Mouse (Mus musculus): Measurements from ENCODE around the gene Ggn. TPM values are rescaled to one million over a fixed set of nuclear protein-coding genes. Genes with fewer than 3 reads are reported as not detected.

Ggn gene
- polyA plus RNA-seq, 1 experiment from 2014 or later, result 0.60 TPM

- ATAC-seq (ENCODE audit: low FRiP score) (peak; percentile 86), DNase-seq (ENCODE audit: low spot score, missing footprints) (peak; percentile 98)
- H3K36me3 ChIP-seq (ENCODE audit: control insufficient read depth, insufficient read depth, low read length), result no peaks in the 10 kb centered on the region
- H3K4me3 ChIP-seq (ENCODE audit: low read depth, low read length), result peak within 1 kb of the TSS; percentile 77
- H3K27me3 ChIP-seq (ENCODE audit: control insufficient read depth, insufficient read depth, low read length), result no peaks in the 10 kb centered on the region; the same call in none of the 2 replicates
- peak within 1 kb of the TSS; percentile 77 for H3K27ac ChIP-seq (ENCODE audit: low read depth, low read length)
- peak within 1 kb of the TSS; percentile 95 for H3K4me2 ChIP-seq
- H3K9me3 ChIP-seq (ENCODE audit: control insufficient read depth, low read length), result no peaks in the 10 kb centered on the region
- peak within 1 kb of the TSS; percentile 74 for H3K9ac ChIP-seq (ENCODE audit: low read length)
- peaks cover 9% of the 10 kb centered on the region for H3K4me1 ChIP-seq (ENCODE audit: control insufficient read depth, insufficient read depth, low read length)
- 4% methylated on average over 68 of the region's 68 CpGs for WGBS
Observed at GRCm38 (mm10) chr7:29155838-29156782, 13.9 kb upstream of the Ggn start, which contains the start of gene Fam98c. Gene Fam98c, minus strand, starts transcription at chr7:29156234.

- peaks cover 9% of the 10 kb centered on the region for H3K4me1 ChIP-seq (ENCODE audit: control insufficient read depth, insufficient read depth, low read length)
- ATAC-seq (ENCODE audit: low FRiP score) (no peak), DNase-seq (ENCODE audit: low spot score, missing footprints) (no peak)
- H3K4me3 ChIP-seq (ENCODE audit: low read depth, low read length), result no peak overlapping the region
- H3K27ac ChIP-seq (ENCODE audit: low read depth, low read length), result no peak overlapping the region
- H3K36me3 ChIP-seq (ENCODE audit: control insufficient read depth, insufficient read depth, low read length), result no peaks in the 10 kb centered on the region
- H3K9me3 ChIP-seq (ENCODE audit: control insufficient read depth, low read length), result no peaks in the 10 kb centered on the region
- H3K9ac ChIP-seq (ENCODE audit: low read length), result no peak overlapping the region
- H3K27me3 ChIP-seq (ENCODE audit: control insufficient read depth, insufficient read depth, low read length), result no peaks in the 10 kb centered on the region; the same call in none of the 2 replicates
- 0 out of 2 replicates have a peak overlapping the region, but pooled peaks have one; percentile 0 for H3K4me2 ChIP-seq
- under 1% methylated on average over 5 of the region's 5 CpGs for WGBS
Observed at GRCm38 (mm10) chr7:29158264-29158663, 11.7 kb upstream of the Ggn start.

DNA sequence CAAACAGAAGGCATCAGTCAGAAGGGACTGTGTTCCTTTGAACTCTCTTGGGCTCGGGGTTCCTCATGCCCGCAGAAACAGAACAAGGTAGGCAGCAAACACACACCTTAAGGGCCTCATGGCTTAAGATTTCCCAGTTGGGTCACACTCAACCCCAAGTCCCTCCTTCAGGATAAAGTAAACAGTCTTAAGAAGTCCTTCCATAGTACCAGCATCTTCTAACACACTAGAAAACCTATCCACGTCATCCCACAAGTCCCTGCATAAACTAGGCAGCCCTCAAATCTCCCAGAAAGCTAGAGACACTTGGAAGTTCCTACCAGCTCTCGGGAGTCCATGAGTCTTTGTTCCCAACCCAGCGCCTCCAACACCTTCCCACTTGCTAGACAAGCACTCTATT is 7.7 kb upstream of the Ggn start:
- Histone ChIP-seq H3K36me3 (ENCODE audit: control insufficient read depth, insufficient read depth, low read length) (no peaks in the 10 kb centered on the region), H3K4me3 (ENCODE audit: low read depth, low read length) (no peak overlapping the region), H3K27me3 (ENCODE audit: control insufficient read depth, insufficient read depth, low read length) (no peaks in the 10 kb centered on the region; the same call in none of the 2 replicates), H3K4me2 (no peak overlapping the region), H3K27ac (ENCODE audit: low read depth, low read length) (no peak overlapping the region), H3K9ac (ENCODE audit: low read length) (no peak overlapping the region), H3K4me1 (ENCODE audit: control insufficient read depth, insufficient read depth, low read length) (0 out of 2 replicates have a peak, but pooled peaks cover 2% of the 10 kb centered on the region), H3K9me3 (ENCODE audit: control insufficient read depth, low read length) (no peaks in the 10 kb centered on the region)
- WGBS, result 84% methylated on average over 5 of the region's 5 CpGs
- DNase-seq (ENCODE audit: low spot score, missing footprints), result no peak
- no peak for ATAC-seq (ENCODE audit: low FRiP score)

DNA sequence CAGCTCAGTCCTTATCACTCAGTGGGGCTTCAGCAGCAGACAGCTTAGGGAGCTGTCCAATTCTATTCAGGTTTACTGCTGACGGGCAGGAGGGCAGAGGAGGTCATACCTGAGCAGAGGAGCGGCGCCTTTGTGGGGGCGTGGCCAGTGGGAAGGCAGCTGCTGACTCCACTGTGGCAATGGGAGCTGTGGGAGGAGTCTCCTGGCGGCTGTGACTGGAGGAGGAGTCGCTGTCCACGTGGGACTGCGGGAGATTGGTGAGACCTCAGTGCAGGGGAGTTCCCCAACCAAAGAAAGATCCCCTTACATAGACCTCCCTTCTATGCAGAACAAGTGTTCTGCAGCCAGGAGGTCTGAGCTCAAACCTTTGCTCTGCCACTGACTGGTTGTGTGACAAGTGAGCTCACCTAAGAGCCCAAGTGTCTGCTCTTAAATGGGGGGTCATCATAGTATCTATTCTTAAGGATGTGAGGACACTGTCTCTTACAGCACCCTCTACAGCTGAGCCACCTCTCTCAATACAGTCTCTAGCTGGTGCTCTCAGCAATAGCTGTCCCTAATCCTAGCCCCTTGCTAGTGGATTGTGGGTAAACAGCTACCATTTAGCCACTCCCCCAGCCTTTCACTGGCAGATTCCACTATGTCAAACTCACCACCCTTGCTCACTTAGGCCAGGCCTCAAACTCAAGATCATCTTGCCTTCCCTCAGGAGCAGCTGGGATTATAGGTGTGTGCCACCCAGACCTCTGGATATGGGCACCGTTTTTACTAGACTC is 7.1 kb upstream of the Ggn start:
- Histone ChIP-seq H3K4me1 (ENCODE audit: control insufficient read depth, insufficient read depth, low read length) (peaks cover 6% of the 10 kb centered on the region), H3K9ac (ENCODE audit: low read length) (no peak overlapping the region), H3K9me3 (ENCODE audit: control insufficient read depth, low read length) (no peaks in the 10 kb centered on the region), H3K27ac (ENCODE audit: low read depth, low read length) (no peak overlapping the region), H3K27me3 (ENCODE audit: control insufficient read depth, insufficient read depth, low read length) (peaks cover 3% of the 10 kb centered on the region), H3K4me3 (ENCODE audit: low read depth, low read length) (no peak overlapping the region), H3K36me3 (ENCODE audit: control insufficient read depth, insufficient read depth, low read length) (no peaks in the 10 kb centered on the region), H3K4me2 (no peak overlapping the region)
- no peak for ATAC-seq (ENCODE audit: low FRiP score)
- DNase-seq (ENCODE audit: low spot score, missing footprints), result no peak
- 21% methylated on average over 9 of the region's 9 CpGs for WGBS

GRCm38 (mm10) chr7:29167656-29168055 is 2.4 kb upstream of the Ggn start:
- DNase-seq (ENCODE audit: low spot score, missing footprints) (no peak), ATAC-seq (ENCODE audit: low FRiP score) (no peak)
- Histone ChIP-seq H3K9ac (ENCODE audit: low read length) (peak overlapping the region; percentile 67), H3K36me3 (ENCODE audit: control insufficient read depth, insufficient read depth, low read length) (no peaks in the 10 kb centered on the region), H3K4me3 (ENCODE audit: low read depth, low read length) (peak overlapping the region; percentile 55; the same call in 1 of the 2 replicates), H3K4me2 (peak overlapping the region; percentile 83), H3K9me3 (ENCODE audit: control insufficient read depth, low read length) (no peaks in the 10 kb centered on the region), H3K4me1 (ENCODE audit: control insufficient read depth, insufficient read depth, low read length) (peaks cover 39% of the 10 kb centered on the region), H3K27ac (ENCODE audit: low read depth, low read length) (no peak overlapping the region), H3K27me3 (ENCODE audit: control insufficient read depth, insufficient read depth, low read length) (peaks cover 20% of the 10 kb centered on the region)
- 9% methylated on average over 18 of the region's 19 CpGs for WGBS

DNA sequence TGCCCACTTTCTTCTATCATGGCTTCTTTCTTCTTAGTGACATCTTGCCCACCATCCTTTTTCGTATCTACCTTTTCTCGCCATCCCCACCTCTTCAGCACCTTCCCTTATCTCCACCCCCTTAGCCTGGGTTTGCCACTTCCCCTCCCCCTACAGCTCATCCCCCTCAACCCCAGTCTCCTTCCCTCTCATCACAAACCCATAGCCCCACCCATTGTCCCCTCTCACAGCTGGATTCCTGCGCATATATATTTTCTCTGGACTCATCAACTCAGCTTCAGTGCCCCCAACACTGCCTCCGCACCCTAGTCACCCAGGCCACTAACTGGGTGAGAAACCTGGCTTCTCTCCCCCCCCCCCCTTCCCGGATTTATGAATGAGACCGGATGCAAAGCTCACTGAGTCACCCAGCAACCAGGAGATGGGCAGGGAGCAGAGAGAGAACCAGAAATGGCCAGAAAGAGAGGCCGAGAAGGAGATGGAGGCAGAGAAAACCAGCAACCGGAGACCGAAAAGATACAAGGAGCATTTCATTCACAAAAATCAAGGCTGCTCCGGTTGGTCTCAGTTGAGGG is 1.8 kb upstream of the Ggn start:
- Histone ChIP-seq H3K4me3 (ENCODE audit: low read depth, low read length) (peak overlapping the region; percentile 55), H3K9me3 (ENCODE audit: control insufficient read depth, low read length) (no peaks in the 10 kb centered on the region), H3K4me1 (ENCODE audit: control insufficient read depth, insufficient read depth, low read length) (peaks cover 39% of the 10 kb centered on the region), H3K27me3 (ENCODE audit: control insufficient read depth, insufficient read depth, low read length) (peaks cover 26% of the 10 kb centered on the region), H3K27ac (ENCODE audit: low read depth, low read length) (peak overlapping the region; percentile 61; the same call in 1 of the 2 replicates), H3K4me2 (peak overlapping the region; percentile 83), H3K36me3 (ENCODE audit: control insufficient read depth, insufficient read depth, low read length) (no peaks in the 10 kb centered on the region), H3K9ac (ENCODE audit: low read length) (peak overlapping the region; percentile 67)
- 2% methylated on average over 10 of the region's 10 CpGs for WGBS
- no peak for ATAC-seq (ENCODE audit: low FRiP score)
- peak; percentile 87 for DNase-seq (ENCODE audit: low spot score, missing footprints)

DNA sequence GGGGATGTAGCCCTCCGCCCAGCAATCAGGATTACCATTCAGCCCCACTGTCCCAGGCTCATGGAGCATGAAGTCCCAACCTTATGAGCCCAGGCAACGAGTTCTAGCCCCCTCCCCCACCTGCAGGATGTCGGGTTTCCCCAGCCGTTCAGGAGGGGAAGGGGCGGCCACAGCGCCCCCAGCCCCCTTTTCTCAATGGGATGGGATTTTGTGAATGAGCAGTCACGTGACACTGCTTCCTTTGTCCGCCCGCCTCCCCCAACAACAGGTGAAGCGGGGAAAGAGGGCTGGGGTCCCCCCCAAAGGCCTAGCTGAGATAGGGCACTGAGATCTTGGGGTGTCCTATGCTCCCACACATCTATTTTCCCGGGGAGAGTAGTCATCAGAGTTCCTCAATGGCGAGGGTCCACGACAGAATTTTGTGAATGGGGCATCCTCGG is 1.2 kb upstream of the Ggn start:
- H3K9me3 ChIP-seq (ENCODE audit: control insufficient read depth, low read length), result no peaks in the 10 kb centered on the region
- peak overlapping the region; percentile 61 for H3K27ac ChIP-seq (ENCODE audit: low read depth, low read length)
- DNase-seq (ENCODE audit: low spot score, missing footprints), result peak; percentile 94
- peak overlapping the region; percentile 55 for H3K4me3 ChIP-seq (ENCODE audit: low read depth, low read length)
- H3K4me2 ChIP-seq, result peak overlapping the region; percentile 83
- WGBS, result 0% methylated on average over 14 of the region's 14 CpGs
- H3K9ac ChIP-seq (ENCODE audit: low read length), result peak overlapping the region; percentile 67
- peaks cover 32% of the 10 kb centered on the region for H3K27me3 ChIP-seq (ENCODE audit: control insufficient read depth, insufficient read depth, low read length)
- peaks cover 4% of the 10 kb centered on the region; the same call in 1 of the 2 replicates for H3K36me3 ChIP-seq (ENCODE audit: control insufficient read depth, insufficient read depth, low read length)
- ATAC-seq (ENCODE audit: low FRiP score), result peak; percentile 23
- peaks cover 39% of the 10 kb centered on the region for H3K4me1 ChIP-seq (ENCODE audit: control insufficient read depth, insufficient read depth, low read length)

GRCm38 (mm10) chr7:29169231-29170065 is 562 bp upstream of the Ggn start:
- peak overlapping the region; percentile 55 for H3K4me3 ChIP-seq (ENCODE audit: low read depth, low read length)
- peak overlapping the region; percentile 67 for H3K9ac ChIP-seq (ENCODE audit: low read length)
- H3K4me2 ChIP-seq, result peak overlapping the region; percentile 83
- peaks cover 34% of the 10 kb centered on the region for H3K27me3 ChIP-seq (ENCODE audit: control insufficient read depth, insufficient read depth, low read length)
- peak; percentile 80 for ATAC-seq (ENCODE audit: low FRiP score)
- peaks cover 39% of the 10 kb centered on the region for H3K4me1 ChIP-seq (ENCODE audit: control insufficient read depth, insufficient read depth, low read length)
- peaks cover 7% of the 10 kb centered on the region; the same call in 1 of the 2 replicates for H3K36me3 ChIP-seq (ENCODE audit: control insufficient read depth, insufficient read depth, low read length)
- H3K27ac ChIP-seq (ENCODE audit: low read depth, low read length), result peak overlapping the region; percentile 61
- H3K9me3 ChIP-seq (ENCODE audit: control insufficient read depth, low read length), result no peaks in the 10 kb centered on the region
- peak; percentile 99 for DNase-seq (ENCODE audit: low spot score, missing footprints)
- 1% methylated on average over 31 of the region's 39 CpGs for WGBS

Data from midbrain, embryonic 11.5 days (tissue).